27 mouse cellular contexts compared by ENCODE assay signal in genomic region chr5:137263897-137264720, GRCm38 (mm10). TPM values are rescaled to one million over a fixed set of nuclear protein-coding genes. Genes with fewer than 3 reads are reported as not detected.
DNase-seq lines count a peak whose midpoint lies in the region; ATAC-seq and TF ChIP-seq lines count a peak whose summit lies in the region.
"Had no signal": no experiment of that assay in that cellular context is flagged by ENCODE, and none has a peak within 500 bp of the region (broad histone marks: within the 10 kb centered on the region; RNA-seq: fewer than 3 reads in every experiment).

No protein-coding gene starts in this region.

- H3K27me3 ChIP-seq in MEL (ENCODE audit: control insufficient read depth in 1 of 2, insufficient read depth in 2 of 2, low read length in 2 of 2), result no peaks in the 10 kb centered on the region
- no peaks in the 10 kb centered on the region for H3K27me3 ChIP-seq in intestine, postnatal 0 days (replicated peaks; ENCODE audit: control insufficient read depth, insufficient read depth, low read length)
- H3K27me3 ChIP-seq in kidney, embryonic 14.5 days (ENCODE audit: control insufficient read depth, insufficient read depth, low read length), result no peaks in the 10 kb centered on the region
- H3K27me3 ChIP-seq: liver, embryonic 13.5 days; neural tube, embryonic 13.5 days had no signal

- peak overlapping the region; percentile 17 for H3K4me2 ChIP-seq in intestine, postnatal 0 days (replicated peaks; ENCODE audit: low read depth)
- no peak overlapping the region for H3K4me2 ChIP-seq in kidney, embryonic 14.5 days (replicated peaks; ENCODE audit: low read depth, low read length)
- H3K4me2 ChIP-seq: heart, embryonic 11.5 days; liver, embryonic 13.5 days; neural tube, embryonic 13.5 days had no signal

- peak overlapping the region; percentile 29 to 39 for H3K4me3 ChIP-seq in MEL (ENCODE audit: control insufficient read depth in 1 of 2, insufficient read depth in 1 of 2, low read depth in 2 of 2, low read length in 2 of 2)
- H3K4me3 ChIP-seq in intestine, postnatal 0 days (ENCODE audit: low read depth, low read length), result no peak overlapping the region
- H3K4me3 ChIP-seq in kidney, embryonic 14.5 days (ENCODE audit: low read length), result no peak overlapping the region
- H3K4me3 ChIP-seq: gastrocnemius, adult 2 months; layer of hippocampus, adult 2 months; liver, embryonic 13.5 days; myocyte; neural tube, embryonic 13.5 days had no signal

- peak; percentile 69 for DNase-seq in MEL (ENCODE audit: low read depth, low spot score)
- no peak for DNase-seq in heart, adult 9 months (ENCODE audit: low spot score in 2 of 2)
- DNase-seq in cerebellum, postnatal 14 days, result no peak
- DNase-seq: adrenal gland, postnatal 25 days; cerebellum, adult 9-10 months; gastrocnemius, adult 2 months; kidney, adult 9 months; kidney, postnatal 25 days; liver, embryonic 13.5 days; midbrain, embryonic 14.5 days; thymus, adult 2 months; thymus, postnatal 4 days had no signal

- peak overlapping the region; percentile 67 for H3K27ac ChIP-seq in MEL (ENCODE audit: control insufficient read depth, low read depth, low read length)
- H3K27ac ChIP-seq in intestine, postnatal 0 days (ENCODE audit: low read depth, low read length), result no peak overlapping the region
- no peak overlapping the region for H3K27ac ChIP-seq in kidney, embryonic 14.5 days (ENCODE audit: low read depth, low read length)
- H3K27ac ChIP-seq: gastrocnemius, adult 2 months; hindbrain, postnatal 0 days; layer of hippocampus, adult 2 months; liver, embryonic 13.5 days; neural tube, embryonic 13.5 days; stomach, postnatal 0 days had no signal

- TF ChIP-seq EP300 in MEL (IDR thresholded peaks at IDR 0.05; ENCODE audit: low read depth in 1 of 2, low read length in 2 of 2), result peak; percentile 81 to 92

- 28% methylated on average over 14 of the region's 14 CpGs for WGBS in intestine, postnatal 0 days
- WGBS in kidney, embryonic 14.5 days, result 68% methylated on average over 14 of the region's 14 CpGs

- peaks cover 0 to 10% of the 10 kb centered on the region in 2 experiments; a peak in 2 of 4 replicates for H3K36me3 ChIP-seq in MEL (ENCODE audit: control insufficient read depth in 1 of 2, insufficient read depth in 2 of 2, low read length in 2 of 2)
- no peaks in the 10 kb centered on the region for H3K36me3 ChIP-seq in intestine, postnatal 0 days (ENCODE audit: control insufficient read depth, insufficient read depth)
- no peaks in the 10 kb centered on the region for H3K36me3 ChIP-seq in kidney, embryonic 14.5 days (ENCODE audit: control insufficient read depth, insufficient read depth, low read length)
- H3K36me3 ChIP-seq: liver, embryonic 13.5 days; neural tube, embryonic 13.5 days had no signal

- TF ChIP-seq RAD21 in MEL (IDR thresholded peaks at IDR 0.05; ENCODE audit: low read depth, low read length), result no peak

- peak overlapping the region; percentile 48 for H3K9ac ChIP-seq in MEL (ENCODE audit: control insufficient read depth, low read depth, low read length, poor library complexity, severe bottlenecking)
- H3K9ac ChIP-seq in intestine, postnatal 0 days (ENCODE audit: low read depth, low read length), result no peak overlapping the region
- H3K9ac ChIP-seq in kidney, embryonic 14.5 days (ENCODE audit: low read depth, low read length), result no peak overlapping the region
- H3K9ac ChIP-seq: liver, embryonic 13.5 days; neural tube, embryonic 13.5 days had no signal

- peaks cover 3 to 17% of the 10 kb centered on the region in 2 experiments; a peak in 3 of 4 replicates for H3K4me1 ChIP-seq in MEL (ENCODE audit: control insufficient read depth in 1 of 2, insufficient read depth in 2 of 2, low read length in 2 of 2)
- 0 out of 2 replicates have a peak, but pooled peaks cover 7% of the 10 kb centered on the region for H3K4me1 ChIP-seq in intestine, postnatal 0 days (replicated peaks; ENCODE audit: control insufficient read depth, insufficient read depth, low read length)
- 0 out of 2 replicates have a peak, but pooled peaks cover 4% of the 10 kb centered on the region for H3K4me1 ChIP-seq in kidney, embryonic 14.5 days (ENCODE audit: control insufficient read depth, insufficient read depth, low read length)

- ATAC-seq in erythroid progenitor cell, adult 5-6 weeks (replicated peaks; ENCODE audit: low FRiP score, poor library complexity, severe bottlenecking), result 0 out of 2 replicates have a peak, but pooled peaks have one; percentile 39
- peak; percentile 77 for ATAC-seq in intestine, postnatal 0 days
- peak; percentile 82 for ATAC-seq in monocyte, adult 5-6 weeks (replicated peaks; ENCODE audit: insufficient number of reproducible peaks, low FRiP score, low TSS enrichment, poor library complexity, severe bottlenecking)
- no peak for ATAC-seq in kidney, embryonic 14.5 days (ENCODE audit: low FRiP score, low TSS enrichment)
- ATAC-seq: hindbrain, postnatal 0 days had no signal

- H3K9me3 ChIP-seq in MEL (replicated peaks; ENCODE audit: insufficient read depth, low read length), result no peaks in the 10 kb centered on the region
- no peaks in the 10 kb centered on the region for H3K9me3 ChIP-seq in intestine, postnatal 0 days (ENCODE audit: control insufficient read depth)
- H3K9me3 ChIP-seq in kidney, embryonic 14.5 days (ENCODE audit: control insufficient read depth, low read length), result no peaks in the 10 kb centered on the region
- H3K9me3 ChIP-seq: liver, embryonic 13.5 days; neural tube, embryonic 13.5 days had no signal

- TF ChIP-seq CTCF in MEL (IDR thresholded peaks at IDR 0.05 in 2 of 3, conservative IDR thresholded peaks at IDR 0.05 in 1 of 3; ENCODE audit: control insufficient read depth in 1 of 3, insufficient read depth in 1 of 3, low read depth in 2 of 3, low read length in 3 of 3, poor library complexity in 1 of 3, severe bottlenecking in 1 of 3), result no peak
- no peak for TF ChIP-seq CTCF in intestine, postnatal 0 days (IDR thresholded peaks at IDR 0.05; ENCODE audit: low read depth)

- no peaks in the 10 kb centered on the region for H3K79me2 ChIP-seq in MEL (ENCODE audit: control insufficient read depth, insufficient read depth, low read length, poor library complexity)

- no peak; a peak in 1 of 4 replicates for TF ChIP-seq POLR2A in MEL (IDR thresholded peaks at IDR 0.05; ENCODE audit: control insufficient read depth in 1 of 2, insufficient read depth in 1 of 2, low read depth in 1 of 2, low read length in 2 of 2, poor library complexity in 1 of 2)

RNA-seq across cellular contexts. Expression of gene Ache, which starts 23.2 kb away (rescaled TPM):
- 3.4 and 7.0 TPM in 2 replicates for total RNA-seq in MEL (2012; rRNA removed)
- polyA plus RNA-seq in MEL (2012; ENCODE audit: insufficient read depth in 1 of 2, insufficient read length in 2 of 2, low read depth in 1 of 2, low replicate concordance in 2 of 2, missing spikeins in 1 of 2), result 10 to 100 TPM in 1 of 2 experiments, not detected in 1; 16.8 TPM
- total RNA-seq in erythroid progenitor cell, adult 5-6 weeks (2015; ENCODE audit: low replicate concordance), result 261 and 288 TPM in 2 replicates
- total RNA-seq in erythroid progenitor cell, adult 5-6 weeks (2017; ENCODE audit: low replicate concordance), result 159 and 175 TPM in 2 replicates
- 8.9 and 9.6 TPM in 2 replicates for polyA plus RNA-seq in intestine, postnatal 0 days (2015; fragmentation: Nextera tagmentation; extraction: Ambion mirVana)
- 0.57 to 1.2 TPM in 2 of 3 replicates, not detected in the other for total RNA-seq in monocyte, adult 5-6 weeks (2017)
- 0.57 and 0.58 TPM in 2 replicates for polyA plus RNA-seq in kidney, embryonic 14.5 days (2014; fragmentation: Nextera tagmentation; extraction: Ambion mirVana)

RNA-seq across cellular contexts. Expression of gene Ufsp1, which starts 30.3 kb away (rescaled TPM):
- 4.7 and 6.9 TPM in 2 replicates for total RNA-seq in MEL (2012; rRNA removed)
- 10 to 100 TPM in 1 of 2 experiments, not detected in 1; 16.1 TPM for polyA plus RNA-seq in MEL (2012; ENCODE audit: insufficient read depth in 1 of 2, insufficient read length in 2 of 2, low read depth in 1 of 2, low replicate concordance in 2 of 2, missing spikeins in 1 of 2)
- total RNA-seq in erythroid progenitor cell, adult 5-6 weeks (2015; ENCODE audit: low replicate concordance), result 50.8 and 61.2 TPM in 2 replicates
- total RNA-seq in erythroid progenitor cell, adult 5-6 weeks (2017; ENCODE audit: low replicate concordance), result 27.8 and 30.2 TPM in 2 replicates
- polyA plus RNA-seq in intestine, postnatal 0 days (2015; fragmentation: Nextera tagmentation; extraction: Ambion mirVana), result 10.4 and 11.0 TPM in 2 replicates
- 0.64 to 3.0 TPM (median 1.2 TPM) in 3 replicates for total RNA-seq in monocyte, adult 5-6 weeks (2017)
- 6.2 and 6.4 TPM in 2 replicates for polyA plus RNA-seq in kidney, embryonic 14.5 days (2014; fragmentation: Nextera tagmentation; extraction: Ambion mirVana)

RNA-seq across cellular contexts. Expression of gene Srrt, which starts 43.4 kb away (rescaled TPM):
- total RNA-seq in MEL (2012; rRNA removed), result 235 and 291 TPM in 2 replicates
- polyA plus RNA-seq in MEL (2012; ENCODE audit: insufficient read depth in 1 of 2, insufficient read length in 2 of 2, low read depth in 1 of 2, low replicate concordance in 2 of 2, missing spikeins in 1 of 2), result 100 to 1,000 TPM in 1 of 2 experiments, not detected in 1; 454 TPM
- 235 and 247 TPM in 2 replicates for total RNA-seq in erythroid progenitor cell, adult 5-6 weeks (2015; ENCODE audit: low replicate concordance)
- 557 and 577 TPM in 2 replicates for total RNA-seq in erythroid progenitor cell, adult 5-6 weeks (2017; ENCODE audit: low replicate concordance)
- 31.3 and 32.2 TPM in 2 replicates for polyA plus RNA-seq in intestine, postnatal 0 days (2015; fragmentation: Nextera tagmentation; extraction: Ambion mirVana)
- 250 to 289 TPM (median 261 TPM) in 3 replicates for total RNA-seq in monocyte, adult 5-6 weeks (2017)
- 104 and 141 TPM in 2 replicates for polyA plus RNA-seq in kidney, embryonic 14.5 days (2014; fragmentation: Nextera tagmentation; extraction: Ambion mirVana)

RNA-seq across cellular contexts. Expression of gene Trip6, which starts 50.1 kb away (rescaled TPM):
- 0.46 and 0.58 TPM in 2 replicates for total RNA-seq in MEL (2012; rRNA removed)
- polyA plus RNA-seq in MEL (2012; ENCODE audit: insufficient read depth in 1 of 2, insufficient read length in 2 of 2, low read depth in 1 of 2, low replicate concordance in 2 of 2, missing spikeins in 1 of 2), result 1 to 10 TPM in 1 of 2 experiments, not detected in 1; 2.1 TPM
- 1.4 TPM in 1 of 2 replicates, not detected in the other for total RNA-seq in erythroid progenitor cell, adult 5-6 weeks (2015; ENCODE audit: low replicate concordance)
- 1.8 and 7.2 TPM in 2 replicates for total RNA-seq in erythroid progenitor cell, adult 5-6 weeks (2017; ENCODE audit: low replicate concordance)
- 23.8 and 24.8 TPM in 2 replicates for polyA plus RNA-seq in intestine, postnatal 0 days (2015; fragmentation: Nextera tagmentation; extraction: Ambion mirVana)
- total RNA-seq in monocyte, adult 5-6 weeks (2017), result 2.7 to 4.0 TPM (median 3.2 TPM) in 3 replicates
- polyA plus RNA-seq in kidney, embryonic 14.5 days (2014; fragmentation: Nextera tagmentation; extraction: Ambion mirVana), result 52.7 and 62.5 TPM in 2 replicates

RNA-seq across cellular contexts. Expression of gene Muc3a, which starts 51.9 kb away (rescaled TPM):
- 12.7 and 16.1 TPM in 2 replicates for total RNA-seq in MEL (2012; rRNA removed)
- polyA plus RNA-seq in MEL (2012; ENCODE audit: insufficient read depth in 1 of 2, insufficient read length in 2 of 2, low read depth in 1 of 2, low replicate concordance in 2 of 2, missing spikeins in 1 of 2), result 10 to 100 TPM in 1 of 2 experiments, not detected in 1; 16.9 TPM
- 0.42 TPM in 1 of 2 replicates, not detected in the other for total RNA-seq in erythroid progenitor cell, adult 5-6 weeks (2015; ENCODE audit: low replicate concordance)
- total RNA-seq in erythroid progenitor cell, adult 5-6 weeks (2017; ENCODE audit: low replicate concordance), result 0.64 TPM in 1 of 2 replicates, not detected in the other
- polyA plus RNA-seq in intestine, postnatal 0 days (2015; fragmentation: Nextera tagmentation; extraction: Ambion mirVana), result 17.1 and 18.0 TPM in 2 replicates
- not detected in 3 replicates for total RNA-seq in monocyte, adult 5-6 weeks (2017)
- polyA plus RNA-seq in kidney, embryonic 14.5 days (2014; fragmentation: Nextera tagmentation; extraction: Ambion mirVana), result 0.11 and 0.13 TPM in 2 replicates
- total RNA-seq: hindbrain, postnatal 0 days had no signal
- polyA plus RNA-seq: embryonic facial prominence, embryonic 11.5 days; forebrain, embryonic 11.5 days; heart, postnatal 0 days; limb, embryonic 11.5 days; lung, embryonic 16.5 days; myocyte had no signal

Comparison
In these comparisons a context has a peak if more than half of its experiments do, and no peak if none do; other contexts are left out.
1. H3K4me3 ChIP-seq: peak in MEL (2 of 2); none in intestine, postnatal 0 days (single experiment) and kidney, embryonic 14.5 days (single experiment).
2. RNA of gene Ache, which starts 23.2 kb away (total RNA-seq): 159 to 288 TPM in erythroid progenitor cell, adult 5-6 weeks; 3.4 to 7.0 TPM in MEL and 0.57 to 1.2 TPM in monocyte, adult 5-6 weeks; every median in the first group is over 10 times any median in the second.